Mouse (Mus musculus): ENCODE measurements around the gene Fam155a. TPM values are rescaled to one million over a fixed set of nuclear protein-coding genes. Genes with fewer than 3 reads are reported as not detected.

Gene Fam155a
- polyA plus RNA-seq, 2 experiments = 0.04 to 0.10 TPM

DNA sequence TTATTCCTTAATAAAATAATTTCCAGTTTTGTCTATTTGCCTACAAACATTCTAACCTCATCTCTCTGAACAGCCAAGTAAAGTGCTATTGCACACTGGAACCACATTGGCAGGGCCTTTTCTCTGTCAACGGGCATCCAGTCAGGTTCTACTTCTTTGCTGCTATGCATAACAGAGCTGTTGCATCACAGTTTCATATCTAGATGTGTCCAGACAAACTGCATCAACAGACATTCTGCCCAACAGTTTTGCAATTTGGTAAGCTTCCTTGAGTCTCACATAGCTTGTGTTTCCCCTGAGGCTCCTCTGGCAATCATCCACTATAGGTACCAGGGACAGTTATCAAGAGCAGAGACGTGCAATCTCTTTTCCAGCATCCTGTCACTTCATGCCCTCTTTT, 199.0 kb downstream of the Fam155a start:
- 47% methylated on average over 2 of the region's 2 CpGs for WGBS (ENCODE audit: insufficient replicate concordance)
- ATAC-seq (ENCODE audit: insufficient read depth) (no peak), DNase-seq (ENCODE audit: low read depth in 3 of 3, low spot score in 3 of 3) (no peak)
- H3K36me3 ChIP-seq (replicated peaks; ENCODE audit: control insufficient read depth, insufficient read depth, low read depth) = no peaks in the 10 kb centered on the region
- H3K9ac ChIP-seq (replicated peaks) = no peak overlapping the region
- H3K4me3 ChIP-seq (ENCODE audit: insufficient read depth in 1 of 2, low read depth in 2 of 2, low read length in 2 of 2) = no peak overlapping the region
- TF ChIP-seq EP300 (IDR thresholded peaks at IDR 0.05; ENCODE audit: low read depth) = no peak
- no peak for TF ChIP-seq CTCF (IDR thresholded peaks at IDR 0.05; ENCODE audit: low read depth)
- no peaks in the 10 kb centered on the region for H3K9me3 ChIP-seq (ENCODE audit: control insufficient read depth, low read length)
- H3K27me3 ChIP-seq (ENCODE audit: control insufficient read depth, insufficient read depth, low read length) = no peaks in the 10 kb centered on the region
- H3K4me2 ChIP-seq (ENCODE audit: low read depth) = no peak overlapping the region
- H3K4me1 ChIP-seq (replicated peaks; ENCODE audit: control insufficient read depth in 2 of 2, insufficient read depth in 2 of 2, low read length in 1 of 2) = no peaks in the 10 kb centered on the region
- no peak overlapping the region for H3K27ac ChIP-seq

DNA sequence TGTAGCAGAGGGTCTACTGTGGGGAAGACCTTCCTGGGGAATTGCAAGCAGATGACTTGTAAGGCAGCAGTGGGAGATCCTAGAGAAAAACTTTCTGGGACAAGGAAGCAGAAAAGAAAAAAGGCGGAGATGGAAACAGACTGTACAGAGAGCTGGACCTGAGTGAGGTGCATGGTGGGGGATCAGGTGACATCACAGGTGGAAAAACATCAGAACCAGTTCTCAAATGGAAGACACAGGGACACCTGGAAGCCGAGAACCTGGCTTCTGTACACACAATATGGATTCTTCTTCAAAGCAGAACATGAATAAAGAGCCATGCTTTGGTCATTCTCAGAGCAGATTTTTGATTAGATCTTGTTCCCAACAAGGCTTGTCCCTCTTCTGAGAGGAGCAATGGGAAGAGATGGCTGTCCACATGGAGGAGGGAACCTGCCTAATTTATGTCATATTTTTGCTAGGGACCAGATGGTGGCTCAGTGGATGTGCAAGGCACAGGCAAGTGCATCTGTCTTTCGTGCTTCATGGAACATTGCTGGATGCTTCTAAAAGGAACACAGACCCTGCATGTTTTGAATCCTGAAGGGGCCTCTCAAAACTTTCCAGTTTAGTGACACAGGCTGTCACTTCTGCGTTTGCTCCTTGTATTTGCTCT, 201.3 kb downstream of the Fam155a start:
- Histone ChIP-seq H3K4me2 (ENCODE audit: low read depth) (no peak overlapping the region), H3K4me3 (ENCODE audit: insufficient read depth in 1 of 2, low read depth in 2 of 2, low read length in 2 of 2) (no peak overlapping the region), H3K36me3 (replicated peaks; ENCODE audit: control insufficient read depth, insufficient read depth, low read depth) (no peaks in the 10 kb centered on the region), H3K4me1 (replicated peaks; ENCODE audit: control insufficient read depth in 2 of 2, insufficient read depth in 2 of 2, low read length in 1 of 2) (no peaks in the 10 kb centered on the region), H3K27ac (no peak overlapping the region), H3K9me3 (ENCODE audit: control insufficient read depth, low read length) (no peaks in the 10 kb centered on the region), H3K9ac (replicated peaks) (no peak overlapping the region), H3K27me3 (ENCODE audit: control insufficient read depth, insufficient read depth, low read length) (no peaks in the 10 kb centered on the region)
- WGBS (ENCODE audit: insufficient replicate concordance) = 50% methylated on average over 4 of the region's 4 CpGs
- no peak for TF ChIP-seq CTCF (IDR thresholded peaks at IDR 0.05; ENCODE audit: low read depth)
- DNase-seq (ENCODE audit: low read depth in 3 of 3, low spot score in 3 of 3) = no peak
- no peak for ATAC-seq (ENCODE audit: insufficient read depth)

- Histone ChIP-seq H3K36me3 (replicated peaks; ENCODE audit: control insufficient read depth, insufficient read depth, low read depth) (no peaks in the 10 kb centered on the region), H3K4me3 (ENCODE audit: insufficient read depth in 1 of 2, low read depth in 2 of 2, low read length in 2 of 2) (no peak overlapping the region), H3K9me3 (ENCODE audit: control insufficient read depth, low read length) (no peaks in the 10 kb centered on the region), H3K27ac (no peak overlapping the region), H3K9ac (replicated peaks) (no peak overlapping the region), H3K27me3 (ENCODE audit: control insufficient read depth, insufficient read depth, low read length) (no peaks in the 10 kb centered on the region), H3K4me1 (replicated peaks; ENCODE audit: control insufficient read depth in 2 of 2, insufficient read depth in 2 of 2, low read length in 1 of 2) (no peaks in the 10 kb centered on the region), H3K4me2 (ENCODE audit: low read depth) (no peak overlapping the region)
- TF ChIP-seq CTCF (IDR thresholded peaks at IDR 0.05; ENCODE audit: low read depth) (no peak), EP300 (IDR thresholded peaks at IDR 0.05; ENCODE audit: low read depth) (no peak)
- DNase-seq (ENCODE audit: low read depth in 3 of 3, low spot score in 3 of 3) (no peak), ATAC-seq (ENCODE audit: insufficient read depth) (no peak)
- WGBS (ENCODE audit: insufficient replicate concordance) = 70% methylated on average over 3 of the region's 3 CpGs
These were observed 221.8 kb downstream of the Fam155a start for GRCm38 (mm10) chr8:9549199-9549598.

DNA sequence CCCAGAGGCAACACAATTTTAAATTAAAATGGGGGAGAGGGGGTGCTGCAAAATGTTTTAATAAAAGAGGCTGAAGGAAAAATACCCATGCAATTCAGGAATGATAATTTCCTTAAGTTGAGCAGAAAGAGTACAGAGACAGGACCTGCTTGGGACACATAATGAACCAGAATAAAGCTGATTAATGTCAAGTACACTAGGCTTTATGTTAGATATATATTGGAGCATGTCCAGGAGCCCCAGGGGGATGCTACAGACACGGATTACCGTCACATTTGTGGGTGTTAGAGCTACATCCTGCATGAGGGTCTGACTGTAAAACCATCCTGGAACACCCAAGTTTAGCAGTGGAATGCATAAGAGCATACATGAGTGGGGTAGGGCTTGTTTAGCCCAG, 223.4 kb downstream of the Fam155a start:
- Histone ChIP-seq H3K9me3 (ENCODE audit: control insufficient read depth, low read length) (no peaks in the 10 kb centered on the region), H3K4me1 (replicated peaks; ENCODE audit: control insufficient read depth in 2 of 2, insufficient read depth in 2 of 2, low read length in 1 of 2) (no peaks in the 10 kb centered on the region), H3K4me3 (ENCODE audit: insufficient read depth in 1 of 2, low read depth in 2 of 2, low read length in 2 of 2) (no peak overlapping the region), H3K36me3 (replicated peaks; ENCODE audit: control insufficient read depth, insufficient read depth, low read depth) (no peaks in the 10 kb centered on the region), H3K27me3 (ENCODE audit: control insufficient read depth, insufficient read depth, low read length) (no peaks in the 10 kb centered on the region), H3K4me2 (ENCODE audit: low read depth) (no peak overlapping the region), H3K9ac (replicated peaks) (no peak overlapping the region), H3K27ac (no peak overlapping the region)
- WGBS (ENCODE audit: insufficient replicate concordance) = 37% methylated on average over 2 of the region's 2 CpGs
- DNase-seq (ENCODE audit: low read depth in 3 of 3, low spot score in 3 of 3) (no peak), ATAC-seq (ENCODE audit: insufficient read depth) (no peak)
- TF ChIP-seq EP300 (IDR thresholded peaks at IDR 0.05; ENCODE audit: low read depth) (no peak), CTCF (IDR thresholded peaks at IDR 0.05; ENCODE audit: low read depth) (no peak)

- Histone ChIP-seq H3K4me2 (ENCODE audit: low read depth) (no peak overlapping the region), H3K36me3 (replicated peaks; ENCODE audit: control insufficient read depth, insufficient read depth, low read depth) (no peaks in the 10 kb centered on the region), H3K27ac (no peak overlapping the region), H3K4me3 (ENCODE audit: insufficient read depth in 1 of 2, low read depth in 2 of 2, low read length in 2 of 2) (no peak overlapping the region), H3K9me3 (ENCODE audit: control insufficient read depth, low read length) (no peaks in the 10 kb centered on the region), H3K9ac (replicated peaks) (no peak overlapping the region), H3K27me3 (ENCODE audit: control insufficient read depth, insufficient read depth, low read length) (no peaks in the 10 kb centered on the region), H3K4me1 (replicated peaks; ENCODE audit: control insufficient read depth in 2 of 2, insufficient read depth in 2 of 2, low read length in 1 of 2) (no peaks in the 10 kb centered on the region)
- DNase-seq (ENCODE audit: low read depth in 3 of 3, low spot score in 3 of 3) (no peak), ATAC-seq (ENCODE audit: insufficient read depth) (no peak)
- no peak for TF ChIP-seq EP300 (IDR thresholded peaks at IDR 0.05; ENCODE audit: low read depth)
- no peak for TF ChIP-seq CTCF (IDR thresholded peaks at IDR 0.05; ENCODE audit: low read depth)
- 54% methylated on average over 6 of the region's 6 CpGs for WGBS (ENCODE audit: insufficient replicate concordance)
These were observed 223.9 kb downstream of the Fam155a start for GRCm38 (mm10) chr8:9546919-9547557.
